Mouse (Mus musculus) liver, embryonic 14.5 days (tissue): ENCODE data around the gene Ctnnd1.

Experiments
- CTCF ChIP-seq: IDR thresholded peaks from 2 replicates; pipeline ENCODE4 v1.5.1; 2016; ENCODE audit warnings: antibody characterized with exemption, low read depth, control low read depth
- EP300 ChIP-seq: IDR thresholded peaks from 2 replicates; pipeline ENCODE4 v1.6.1; 2016; ENCODE audit warnings: antibody characterized with exemption, low read depth

- no peak for TF ChIP-seq CTCF
- no peak for TF ChIP-seq EP300
Observed at GRCm38 (mm10) chr2:84658806-84659205, 8.2 kb upstream of the Ctnnd1 start, which contains the start of gene Btbd18.
